Mouse (Mus musculus): Measurements from ENCODE around the gene Glrx3. TPM values are rescaled to one million over a fixed set of nuclear protein-coding genes. Genes with fewer than 3 reads are reported as not detected.

Gene Glrx3
- polyA plus RNA-seq, 1 experiment from 2014 or later, result 345 TPM

DNA sequence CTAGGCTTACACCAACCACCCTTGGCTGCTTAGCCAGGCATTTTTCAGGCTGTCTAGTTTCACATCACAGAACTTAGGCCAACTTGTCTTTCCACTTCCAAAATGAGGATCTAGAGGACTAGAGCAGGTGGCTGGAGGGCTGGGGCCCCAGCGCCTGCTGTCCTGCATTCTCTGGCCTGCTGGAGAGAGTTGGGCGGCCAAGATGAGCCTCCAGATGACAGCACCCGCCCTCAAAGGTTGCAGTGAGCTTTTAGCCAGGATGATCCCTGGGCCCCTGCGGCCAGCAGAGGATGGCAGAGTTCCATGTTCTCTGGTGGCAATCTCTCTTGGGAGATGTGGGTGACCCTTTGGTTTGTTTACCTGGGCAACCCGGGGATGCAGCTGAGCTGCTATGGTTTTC, 51.0 kb downstream of the Glrx3 start:
- no peak overlapping the region for H3K4me3 ChIP-seq (ENCODE audit: low read depth, low read length)

DNA sequence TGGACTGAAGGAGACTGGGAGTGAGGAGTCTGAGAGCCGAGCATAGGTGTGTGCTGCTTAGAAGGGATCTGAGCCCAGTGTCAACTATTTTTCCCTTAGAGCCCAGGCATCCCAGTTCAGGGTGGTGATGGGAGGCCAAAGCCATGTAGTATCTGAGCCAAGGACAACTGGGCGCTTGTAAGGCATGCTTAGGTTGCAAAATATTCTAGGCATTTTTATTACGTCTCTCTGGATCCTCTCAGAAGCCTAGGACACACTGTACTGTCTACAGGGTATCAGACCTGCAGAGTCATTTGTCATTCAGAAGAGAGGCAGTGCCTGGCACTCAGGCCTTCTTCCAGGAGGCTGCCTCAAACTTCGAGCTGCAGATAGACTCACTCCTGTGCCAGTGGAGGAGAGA, 53.3 kb downstream of the Glrx3 start:
- ATAC-seq (ENCODE audit: insufficient read depth, low FRiP score, low TSS enrichment), result no peak
- Histone ChIP-seq H3K4me3 (ENCODE audit: low read depth, low read length) (no peak overlapping the region), H3K4me2 (ENCODE audit: low read depth) (no peak overlapping the region), H3K9ac (ENCODE audit: low read length) (no peak overlapping the region), H3K9me3 (ENCODE audit: control insufficient read depth, low read length) (no peaks in the 10 kb centered on the region), H3K27me3 (ENCODE audit: control insufficient read depth, insufficient read depth, low read length) (no peaks in the 10 kb centered on the region), H3K27ac (ENCODE audit: low read depth, low read length) (no peak overlapping the region), H3K36me3 (ENCODE audit: control insufficient read depth, insufficient read depth, low read length) (no peaks in the 10 kb centered on the region), H3K4me1 (ENCODE audit: control insufficient read depth, insufficient read depth, low read length) (no peaks in the 10 kb centered on the region)
- 74% methylated on average over 4 of the region's 4 CpGs for WGBS
- no peak for DNase-seq (ENCODE audit: low spot score)

More for the DNA sequence above, 51.0 kb downstream of the Glrx3 start:
- Histone ChIP-seq H3K36me3 (ENCODE audit: control insufficient read depth, insufficient read depth, low read length) (no peaks in the 10 kb centered on the region), H3K4me2 (ENCODE audit: low read depth) (no peak overlapping the region), H3K27ac (ENCODE audit: low read depth, low read length) (no peak overlapping the region), H3K27me3 (ENCODE audit: control insufficient read depth, insufficient read depth, low read length) (no peaks in the 10 kb centered on the region), H3K4me1 (ENCODE audit: control insufficient read depth, insufficient read depth, low read length) (no peaks in the 10 kb centered on the region), H3K9me3 (ENCODE audit: control insufficient read depth, low read length) (no peaks in the 10 kb centered on the region), H3K9ac (ENCODE audit: low read length) (no peak overlapping the region)
- 76% methylated on average over 5 of the region's 5 CpGs for WGBS
- no peak for DNase-seq (ENCODE audit: low spot score)
- ATAC-seq (ENCODE audit: insufficient read depth, low FRiP score, low TSS enrichment), result no peak

DNA sequence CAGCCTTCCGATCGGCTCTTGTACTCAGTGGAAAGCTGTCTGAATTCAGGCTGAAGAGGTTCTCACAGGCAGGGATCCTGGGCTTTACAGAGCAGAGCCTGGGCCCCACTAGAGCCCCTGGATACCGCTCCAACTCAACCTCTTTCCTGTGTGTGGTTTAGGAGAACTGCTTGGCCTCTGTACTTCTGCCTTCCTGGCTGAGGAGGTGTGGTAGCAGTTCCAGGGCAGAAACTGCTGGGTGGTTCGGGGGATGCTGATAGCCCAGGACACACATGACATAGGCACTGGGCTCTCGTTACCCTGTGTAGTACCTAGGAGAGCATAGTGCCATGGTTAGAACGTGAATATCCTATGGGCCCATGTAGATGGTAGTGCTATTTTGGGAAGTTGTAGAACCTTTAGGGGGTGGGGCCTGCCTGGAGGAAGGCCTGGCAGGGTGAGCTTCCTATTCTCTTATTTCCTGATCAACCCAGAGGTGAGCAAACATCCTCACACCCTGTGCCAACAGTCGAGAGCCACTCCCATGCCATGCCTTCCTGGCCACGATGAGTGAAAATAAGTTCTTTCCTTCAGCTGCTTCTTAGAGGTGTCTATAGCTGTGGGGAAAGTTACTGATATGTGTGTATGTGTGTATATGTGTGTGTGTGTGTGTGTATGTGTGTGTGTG, 55.0 kb downstream of the Glrx3 start:
- no peaks in the 10 kb centered on the region for H3K36me3 ChIP-seq (ENCODE audit: control insufficient read depth, insufficient read depth, low read length)
- ATAC-seq (ENCODE audit: insufficient read depth, low FRiP score, low TSS enrichment) (no peak), DNase-seq (ENCODE audit: low spot score) (no peak)
- H3K27ac ChIP-seq (ENCODE audit: low read depth, low read length), result no peak overlapping the region
- no peaks in the 10 kb centered on the region for H3K4me1 ChIP-seq (ENCODE audit: control insufficient read depth, insufficient read depth, low read length)
- 93% methylated on average over 8 of the region's 8 CpGs for WGBS
- H3K27me3 ChIP-seq (ENCODE audit: control insufficient read depth, insufficient read depth, low read length), result no peaks in the 10 kb centered on the region
- no peak overlapping the region for H3K9ac ChIP-seq (ENCODE audit: low read length)
- H3K9me3 ChIP-seq (ENCODE audit: control insufficient read depth, low read length), result no peaks in the 10 kb centered on the region
- no peak overlapping the region for H3K4me2 ChIP-seq (ENCODE audit: low read depth)
- H3K4me3 ChIP-seq (ENCODE audit: low read depth, low read length), result no peak overlapping the region

DNA sequence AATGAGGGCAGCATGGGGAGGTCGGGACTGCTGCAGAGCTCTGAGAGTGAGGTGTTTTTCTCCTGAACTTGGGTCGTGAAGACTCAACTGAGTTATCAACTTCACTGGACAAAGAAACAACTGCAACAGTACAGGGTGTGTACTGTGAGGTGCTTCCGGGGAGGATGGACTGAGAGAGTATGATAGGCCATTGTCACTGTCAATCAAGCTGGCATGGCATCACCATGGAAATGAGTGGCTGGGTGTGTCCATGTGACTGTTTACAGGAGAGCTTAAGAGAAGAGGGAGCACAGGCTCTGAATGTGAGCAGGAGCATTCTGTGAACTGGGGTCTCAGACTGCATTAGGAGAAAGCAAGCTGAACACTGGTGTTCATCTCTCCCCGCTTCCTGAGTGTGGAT, 61.3 kb downstream of the Glrx3 start:
- no peak for ATAC-seq (ENCODE audit: insufficient read depth, low FRiP score, low TSS enrichment)
- 83% methylated on average over 4 of the region's 4 CpGs for WGBS

DNA sequence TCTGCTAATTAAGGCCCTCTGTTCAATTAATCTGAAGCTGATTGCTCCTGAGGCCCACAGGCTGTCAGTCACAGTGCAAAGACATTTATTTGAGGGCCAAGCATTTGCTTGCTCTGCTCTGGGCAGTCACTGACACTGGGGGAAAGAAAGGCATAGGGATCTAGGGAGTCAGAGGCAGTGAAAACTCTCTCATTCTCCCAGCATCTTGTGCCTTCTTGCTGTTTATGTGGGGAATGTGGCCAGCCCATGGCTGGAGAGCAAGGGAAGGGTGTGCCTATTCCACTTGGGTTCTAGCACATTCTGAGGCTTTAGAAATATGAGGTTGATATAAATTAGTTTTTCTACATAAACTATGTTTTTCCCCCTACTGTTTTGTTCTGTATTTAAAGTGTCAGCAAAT, 80.2 kb downstream of the Glrx3 start:
- DNase-seq (ENCODE audit: low spot score) (no peak), ATAC-seq (ENCODE audit: insufficient read depth, low FRiP score, low TSS enrichment) (no peak)
- no peak overlapping the region for H3K9ac ChIP-seq (ENCODE audit: low read length)
- H3K36me3 ChIP-seq (ENCODE audit: control insufficient read depth, insufficient read depth, low read length), result no peaks in the 10 kb centered on the region
- H3K27ac ChIP-seq (ENCODE audit: low read depth, low read length), result no peak overlapping the region
- H3K4me2 ChIP-seq (ENCODE audit: low read depth), result no peak overlapping the region
- H3K4me3 ChIP-seq (ENCODE audit: low read depth, low read length), result no peak overlapping the region
- no peaks in the 10 kb centered on the region for H3K4me1 ChIP-seq (ENCODE audit: control insufficient read depth, insufficient read depth, low read length)
- no peaks in the 10 kb centered on the region for H3K27me3 ChIP-seq (ENCODE audit: control insufficient read depth, insufficient read depth, low read length)
- H3K9me3 ChIP-seq (ENCODE audit: control insufficient read depth, low read length), result no peaks in the 10 kb centered on the region

More for the DNA sequence above, 61.3 kb downstream of the Glrx3 start:
- Histone ChIP-seq H3K4me3 (ENCODE audit: low read depth, low read length) (no peak overlapping the region), H3K9me3 (ENCODE audit: control insufficient read depth, low read length) (no peaks in the 10 kb centered on the region), H3K9ac (ENCODE audit: low read length) (no peak overlapping the region), H3K4me1 (ENCODE audit: control insufficient read depth, insufficient read depth, low read length) (no peaks in the 10 kb centered on the region), H3K4me2 (ENCODE audit: low read depth) (no peak overlapping the region), H3K36me3 (ENCODE audit: control insufficient read depth, insufficient read depth, low read length) (no peaks in the 10 kb centered on the region), H3K27ac (ENCODE audit: low read depth, low read length) (no peak overlapping the region), H3K27me3 (ENCODE audit: control insufficient read depth, insufficient read depth, low read length) (no peaks in the 10 kb centered on the region)
- DNase-seq (ENCODE audit: low spot score), result no peak

DNA sequence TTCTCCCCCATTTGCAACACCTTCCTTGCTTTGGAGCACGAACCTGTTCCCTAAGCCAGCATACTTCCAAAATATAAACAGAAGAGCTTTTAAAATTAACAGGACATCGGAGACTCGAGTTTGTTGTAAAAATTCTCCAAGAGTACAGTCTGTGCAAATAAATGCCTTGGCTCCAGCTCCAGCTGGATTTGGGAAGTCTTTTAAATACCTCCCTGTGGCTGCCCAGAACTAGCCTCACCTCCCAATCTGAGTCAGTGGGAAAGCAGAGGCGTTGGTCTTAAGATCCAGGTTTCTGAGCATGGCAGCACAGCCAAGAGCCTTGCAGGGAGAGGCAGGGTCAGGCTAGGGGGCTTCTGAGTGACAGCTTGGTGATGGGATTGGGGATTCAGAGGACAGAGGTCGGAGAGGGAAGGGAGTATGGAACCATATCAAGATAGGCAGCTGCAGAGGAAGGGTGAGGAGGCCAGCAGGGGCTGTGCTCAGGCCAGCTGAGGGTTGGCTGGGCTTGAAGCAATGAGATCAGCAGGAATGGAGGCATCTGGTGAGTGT, 80.7 kb downstream of the Glrx3 start:
- H3K27me3 ChIP-seq (ENCODE audit: control insufficient read depth, insufficient read depth, low read length), result no peaks in the 10 kb centered on the region
- 77% methylated on average over 5 of the region's 5 CpGs for WGBS
- no peaks in the 10 kb centered on the region for H3K4me1 ChIP-seq (ENCODE audit: control insufficient read depth, insufficient read depth, low read length)
- no peaks in the 10 kb centered on the region for H3K36me3 ChIP-seq (ENCODE audit: control insufficient read depth, insufficient read depth, low read length)
- no peak for ATAC-seq (ENCODE audit: insufficient read depth, low FRiP score, low TSS enrichment)
- H3K4me2 ChIP-seq (ENCODE audit: low read depth), result no peak overlapping the region
- DNase-seq (ENCODE audit: low spot score), result no peak
- no peak overlapping the region for H3K27ac ChIP-seq (ENCODE audit: low read depth, low read length)
- no peak overlapping the region for H3K4me3 ChIP-seq (ENCODE audit: low read depth, low read length)
- no peaks in the 10 kb centered on the region for H3K9me3 ChIP-seq (ENCODE audit: control insufficient read depth, low read length)
- no peak overlapping the region for H3K9ac ChIP-seq (ENCODE audit: low read length)

Other genes with a start within 250 kb of the Glrx3 start
- gene Ebf3, start 123.2 kb upstream of the Glrx3 start, polyA plus RNA-seq (2014; fragmentation: Nextera tagmentation; extraction: Ambion mirVana), result 12.9 and 13.0 TPM in 2 replicates
- 17.4 and 18.9 TPM in 2 replicates for gene 9430038I01Rik, start 26.9 kb upstream of the Glrx3 start, polyA plus RNA-seq (2014; fragmentation: Nextera tagmentation; extraction: Ambion mirVana)